Mouse (Mus musculus): ENCODE data around the gene Rhbdl3.

Rhbdl3 gene

DNA sequence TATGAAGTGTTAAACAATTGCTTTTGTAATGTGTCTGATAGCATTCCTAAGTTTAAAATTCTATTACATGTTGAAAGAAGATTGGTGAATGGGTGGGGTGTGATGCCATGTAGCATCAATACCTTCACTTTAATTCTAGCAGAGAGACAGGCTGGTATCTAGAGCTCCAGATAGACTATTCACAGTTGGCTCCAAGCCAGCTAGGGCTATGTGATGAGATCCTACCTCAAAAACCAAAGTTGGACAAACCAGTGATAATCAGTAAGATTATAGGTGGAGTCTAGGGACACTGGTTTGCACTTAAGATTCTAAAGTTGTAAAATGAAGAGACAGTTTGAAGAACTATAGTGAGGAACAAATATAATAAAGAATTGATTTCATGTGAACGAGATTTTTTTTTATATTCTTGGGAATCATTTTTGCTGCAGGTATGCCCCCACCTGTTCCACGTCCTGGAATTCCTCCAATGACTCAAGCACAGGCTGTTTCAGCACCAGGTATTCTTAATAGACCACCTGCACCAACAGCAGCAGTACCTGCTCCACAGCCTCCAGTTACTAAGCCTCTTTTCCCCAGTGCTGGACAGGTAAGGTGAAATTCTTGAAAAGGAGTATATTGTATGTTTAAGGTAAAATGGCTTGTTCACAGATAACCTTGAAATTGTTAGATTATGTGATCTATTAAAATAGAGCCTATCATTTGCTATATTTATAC lies 90.9 kb downstream of the Rhbdl3 start:
- CTCF ChIA-PET: no interaction called here
- POLR2A ChIA-PET: interaction anchor here in 3 of 4 experiments (0.8 to 11.7 kb wide), 13 partner anchors 9 to 255 kb away, joined by 3 to 223 read pairs (median 5); partner anchors contain the start of genes Zfp207 (in 3 of the 3) and Psmd11 (in 1 of the 3)

DNA sequence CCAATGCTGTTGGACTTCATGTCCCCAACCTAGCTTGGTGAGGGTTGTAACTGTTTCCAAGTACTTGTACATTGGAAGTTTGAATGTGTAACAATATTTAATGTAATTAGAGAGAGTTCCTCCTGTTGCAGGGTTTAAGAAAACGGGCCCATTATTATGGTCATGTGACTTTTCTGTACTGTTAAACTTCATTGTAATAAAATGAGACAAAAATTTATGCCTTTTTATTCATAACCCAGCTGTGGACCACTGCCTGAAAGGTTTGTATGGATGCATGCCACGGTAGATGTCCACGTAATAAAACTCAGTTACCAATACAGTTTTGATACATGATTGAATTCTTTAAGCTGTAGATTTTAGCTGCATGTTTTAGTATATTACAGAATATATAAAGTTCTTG lies 95.2 kb downstream of the Rhbdl3 start:
- POLR2A ChIA-PET: interaction anchor here in 3 of 4 experiments (0.7 to 11.7 kb wide), 15 partner anchors 9 to 54 kb away, joined by 3 to 223 read pairs (median 7); partner anchors contain the start of genes Zfp207 (in 3 of the 3), Psmd11 (in 2 of the 3) and 5730455P16Rik (in 1 of the 3)

DNA sequence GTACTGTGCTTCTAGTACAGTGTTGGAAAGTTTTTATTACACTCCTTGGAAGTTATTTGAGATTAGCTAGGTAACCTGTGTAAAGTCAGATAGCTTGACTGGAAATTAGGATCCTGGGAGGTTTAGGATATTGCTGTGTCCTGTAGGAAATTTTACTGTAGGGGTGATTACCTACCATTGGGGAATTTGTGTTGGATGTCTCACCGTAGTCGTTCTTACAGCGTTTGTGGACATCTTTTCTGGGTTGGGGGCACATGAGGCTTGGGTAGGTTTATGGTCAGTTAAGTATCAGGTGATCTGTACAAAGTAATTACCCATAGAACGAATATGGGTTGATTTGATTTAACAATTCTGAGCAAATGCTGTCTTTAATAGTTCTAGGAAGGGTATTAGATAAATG lies 95.9 kb downstream of the Rhbdl3 start:
- ChIA-PET CTCF (interaction anchor here in 1 of 4 experiments (0.6 to 1.3 kb wide), 2 partner anchors 66 to 79 kb away, joined by 3 read pairs; no protein-coding TSS in a partner anchor), POLR2A (interaction anchor here in 3 of 4 experiments (0.6 to 11.7 kb wide), 16 partner anchors 10 to 53 kb away, joined by 3 to 223 read pairs (median 6); partner anchors contain the start of genes Zfp207 (in 3 of the 3), Psmd11 (in 2 of the 3) and 5730455P16Rik (in 1 of the 3))

More for the DNA sequence above, 95.2 kb downstream of the Rhbdl3 start:
- CTCF ChIA-PET: interaction anchor here in 1 of 4 experiments (0.6 to 1.3 kb wide), 2 partner anchors 66 to 287 kb away, joined by 3 read pairs; no protein-coding TSS in a partner anchor
